ENCODE assay signal across 8 mouse cellular contexts in genomic region chr5:64878027-64878425, GRCm38 (mm10). TPM values are rescaled to one million over a fixed set of nuclear protein-coding genes. Genes with fewer than 3 reads are reported as not detected.
DNase-seq lines count a peak whose midpoint lies in the region; ATAC-seq lines count a peak whose summit lies in the region.

No protein-coding gene starts in this region.

- peaks cover 18% of the 10 kb centered on the region; the same call in 1 of the 2 replicates for H3K4me1 ChIP-seq in intestine, embryonic 16.5 days (ENCODE audit: control insufficient read depth, insufficient read depth, low read length)
- H3K4me1 ChIP-seq in liver, embryonic 12.5 days = peaks cover 6% of the 10 kb centered on the region; the same call in 1 of the 2 replicates
- H3K4me1 ChIP-seq in neural tube, embryonic 12.5 days = peaks cover 14% of the 10 kb centered on the region

- H3K9ac ChIP-seq in intestine, embryonic 16.5 days (ENCODE audit: low read depth, low read length) = no peak overlapping the region
- no peak overlapping the region for H3K9ac ChIP-seq in liver, embryonic 12.5 days
- no peak overlapping the region for H3K9ac ChIP-seq in neural tube, embryonic 12.5 days

- WGBS in intestine, embryonic 16.5 days = 19% methylated on average over 4 of the region's 4 CpGs
- WGBS in liver, embryonic 12.5 days (ENCODE audit: insufficient replicate concordance) = 39% methylated on average over 4 of the region's 4 CpGs
- WGBS in neural tube, embryonic 12.5 days = 7% methylated on average over 4 of the region's 4 CpGs

- no peak overlapping the region for H3K4me2 ChIP-seq in intestine, embryonic 16.5 days (ENCODE audit: low read depth, low read length)
- H3K4me2 ChIP-seq in liver, embryonic 12.5 days = no peak overlapping the region
- H3K4me2 ChIP-seq in neural tube, embryonic 12.5 days (replicated peaks) = no peak overlapping the region

- H3K27ac ChIP-seq in intestine, embryonic 16.5 days (ENCODE audit: low read length) = peak overlapping the region; percentile 33
- peak overlapping the region; percentile 51; the same call in 1 of the 2 replicates for H3K27ac ChIP-seq in liver, embryonic 12.5 days
- no peak overlapping the region for H3K27ac ChIP-seq in neural tube, embryonic 12.5 days

- peak; percentile 31 for DNase-seq in cerebellum, adult 11-12 months
- DNase-seq in cerebellum, adult 11 months = no peak
- peak; percentile 90 for DNase-seq in embryo, embryonic 10.5 days (ENCODE audit: low spot score)
- peak; percentile 98 for DNase-seq in heart, adult 11 months

- H3K9me3 ChIP-seq in intestine, embryonic 16.5 days (ENCODE audit: control insufficient read depth, low read length) = 0 out of 2 replicates have a peak, but pooled peaks cover 3% of the 10 kb centered on the region
- no peaks in the 10 kb centered on the region for H3K9me3 ChIP-seq in liver, embryonic 12.5 days (replicated peaks)
- no peaks in the 10 kb centered on the region for H3K9me3 ChIP-seq in neural tube, embryonic 12.5 days

- ATAC-seq in intestine, embryonic 16.5 days = peak; percentile 84
- peak; percentile 38 for ATAC-seq in liver, embryonic 12.5 days
- ATAC-seq in neural tube, embryonic 12.5 days (ENCODE audit: low FRiP score, low read depth) = peak; percentile 77
- no peak for ATAC-seq in monocyte, adult 5-6 weeks (replicated peaks; ENCODE audit: insufficient number of reproducible peaks, low FRiP score, low TSS enrichment, poor library complexity, severe bottlenecking)

- no peaks in the 10 kb centered on the region for H3K36me3 ChIP-seq in intestine, embryonic 16.5 days (ENCODE audit: control insufficient read depth, insufficient read depth, low read length)
- no peaks in the 10 kb centered on the region for H3K36me3 ChIP-seq in liver, embryonic 12.5 days
- H3K36me3 ChIP-seq in neural tube, embryonic 12.5 days = no peaks in the 10 kb centered on the region

- H3K27me3 ChIP-seq in intestine, embryonic 16.5 days (replicated peaks; ENCODE audit: control insufficient read depth, insufficient read depth, low read length) = no peaks in the 10 kb centered on the region
- H3K27me3 ChIP-seq in liver, embryonic 12.5 days (replicated peaks) = no peaks in the 10 kb centered on the region
- no peaks in the 10 kb centered on the region; the same call in 1 of the 2 replicates for H3K27me3 ChIP-seq in neural tube, embryonic 12.5 days (replicated peaks)

- no peak overlapping the region for H3K4me3 ChIP-seq in intestine, embryonic 16.5 days (ENCODE audit: low read length)
- H3K4me3 ChIP-seq in liver, embryonic 12.5 days = no peak overlapping the region
- H3K4me3 ChIP-seq in neural tube, embryonic 12.5 days = no peak overlapping the region

RNA-seq across cellular contexts. Expression of gene Tlr1, which starts 55.3 kb away (rescaled TPM):
- 1.3 TPM in 2 replicates for polyA plus RNA-seq in intestine, embryonic 16.5 days (2015; fragmentation: Nextera tagmentation; extraction: Ambion mirVana)
- polyA plus RNA-seq in liver, embryonic 12.5 days (2016; fragmentation: Nextera tagmentation; extraction: Ambion mirVana) = 0.96 and 1.0 TPM in 2 replicates
- polyA plus RNA-seq in neural tube, embryonic 12.5 days (2016; fragmentation: Nextera tagmentation; extraction: Ambion mirVana) = 0.17 and 0.47 TPM in 2 replicates
- 13.4 to 22.7 TPM (median 18.5 TPM) in 3 replicates for total RNA-seq in monocyte, adult 5-6 weeks (2017)
